Mouse (Mus musculus): ENCODE measurements around the gene Cdrt4.

Gene Cdrt4

DNA sequence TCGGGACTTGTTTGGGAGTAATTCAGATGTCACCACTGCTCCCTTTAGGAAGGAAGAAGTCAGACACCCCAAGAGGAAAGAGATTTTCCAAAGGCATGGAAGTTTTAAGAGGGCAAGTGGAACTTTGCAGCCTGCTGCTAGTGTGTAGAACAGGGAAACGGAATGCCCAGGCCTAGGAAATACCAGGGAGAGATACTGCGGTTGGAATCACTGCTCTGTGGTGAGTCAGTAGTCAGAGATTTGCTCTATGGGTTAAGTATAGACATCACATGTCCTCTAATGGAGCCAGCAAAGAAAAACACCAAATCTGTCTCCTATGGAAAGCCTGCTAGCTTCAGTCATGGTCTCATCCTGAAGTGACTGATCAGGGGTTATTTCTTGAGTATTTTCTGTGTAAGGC lies 10.8 kb upstream of the Cdrt4 start:
- DNase-seq (ENCODE audit: low spot score in 2 of 2) = no peak

GRCm38 (mm10) chr11:62943538-62943937 lies 7.5 kb upstream of the Cdrt4 start:
- DNase-seq (ENCODE audit: low spot score in 2 of 2) = no peak

DNA sequence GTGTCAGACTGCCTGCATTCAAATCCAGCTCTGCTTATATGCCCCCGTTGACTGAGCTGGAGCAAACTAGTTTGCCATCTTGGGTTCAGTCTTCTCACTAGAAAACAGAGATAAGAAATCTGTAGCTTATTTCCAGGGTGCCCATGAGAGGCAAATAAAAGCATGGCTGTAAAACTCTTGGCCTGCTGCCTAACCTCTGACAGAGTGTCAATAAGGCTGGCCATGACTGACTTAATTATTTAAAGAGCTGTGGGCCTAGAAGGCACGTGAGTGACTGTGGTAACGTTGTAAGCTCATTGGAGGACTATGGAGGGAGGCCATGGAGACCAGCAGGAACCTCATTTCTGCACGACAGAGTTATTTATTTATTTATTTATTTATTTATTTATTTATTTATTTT lies 5.5 kb upstream of the Cdrt4 start:
- no peak for DNase-seq (ENCODE audit: low spot score in 2 of 2)

DNA sequence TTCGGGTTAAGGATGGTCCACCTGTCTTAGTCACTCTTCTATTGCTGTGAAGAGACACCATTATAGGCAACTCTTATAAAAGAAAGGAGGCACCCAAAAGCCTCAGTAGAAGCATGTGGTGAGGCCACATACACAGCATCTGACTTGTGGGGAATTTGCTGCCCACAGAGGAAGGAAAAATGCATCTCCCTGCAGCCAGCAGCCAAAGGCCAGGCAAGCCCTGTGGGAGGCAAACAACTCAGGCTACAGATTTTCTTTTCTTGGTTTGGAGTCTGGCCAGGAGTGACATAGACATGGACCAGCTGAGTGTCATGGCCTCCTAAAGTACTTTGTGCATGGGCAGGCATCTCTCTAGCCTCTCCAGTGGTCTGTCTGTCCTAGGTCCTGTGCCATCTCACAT lies 1.4 kb upstream of the Cdrt4 start:
- DNase-seq (ENCODE audit: low spot score in 2 of 2) = no peak

GRCm38 (mm10) chr11:62954766-62955165 lies 3.8 kb downstream of the Cdrt4 start:
- DNase-seq (ENCODE audit: low spot score in 2 of 2) = no peak

GRCm38 (mm10) chr11:62955186-62955585 lies 4.2 kb downstream of the Cdrt4 start:
- no peak for DNase-seq (ENCODE audit: low spot score in 2 of 2)

- no peak for DNase-seq (ENCODE audit: low spot score in 2 of 2)
Measured at GRCm38 (mm10) chr11:62955776-62956175, 4.8 kb downstream of the Cdrt4 start.

DNA sequence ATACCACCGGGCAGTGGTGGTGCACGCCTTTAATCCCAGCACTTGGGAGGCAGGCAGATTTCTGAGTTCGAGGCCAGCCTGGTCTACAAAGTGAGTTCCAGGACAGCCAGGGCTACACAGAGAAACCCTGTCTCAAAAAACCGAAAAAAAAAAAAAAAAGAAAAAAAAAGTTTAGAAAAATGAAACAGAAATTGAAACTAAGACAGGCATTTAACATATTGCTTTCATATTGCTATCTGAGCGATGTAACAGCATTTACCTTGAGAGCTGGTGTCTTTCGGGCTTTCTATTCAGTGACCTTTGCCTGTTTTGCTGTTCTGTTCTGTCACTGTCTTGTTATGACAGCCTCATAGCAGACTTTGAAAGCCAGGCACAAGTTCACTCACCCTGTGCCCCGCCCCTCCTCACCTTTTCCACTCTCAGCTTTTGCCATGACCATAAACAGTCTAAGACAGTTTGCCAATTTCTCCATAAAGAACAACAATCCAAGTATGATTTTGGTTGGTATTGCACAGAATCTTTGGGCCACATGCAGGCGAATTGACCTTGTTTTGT lies 6.7 kb downstream of the Cdrt4 start:
- DNase-seq (ENCODE audit: low spot score in 2 of 2) = no peak

DNA sequence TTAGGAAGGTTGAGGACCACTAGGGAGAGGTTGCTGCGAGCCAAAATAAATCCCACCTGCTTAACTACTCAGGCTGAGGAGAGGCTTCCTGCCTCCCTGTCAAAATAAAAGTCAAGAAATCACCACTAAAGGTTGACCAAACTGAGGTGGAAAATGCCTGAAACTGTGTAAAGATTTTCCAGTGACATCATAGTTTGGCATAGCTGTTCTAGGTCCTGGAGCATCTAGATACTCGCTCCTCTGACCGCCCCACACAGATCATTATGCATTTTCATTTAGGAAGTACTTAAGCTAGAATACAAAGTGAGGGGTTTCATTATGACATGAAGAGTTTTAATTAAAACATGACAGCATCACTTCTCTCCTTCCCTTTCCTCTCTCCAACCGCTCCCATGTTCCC lies 12.3 kb downstream of the Cdrt4 start:
- no peak for DNase-seq (ENCODE audit: low spot score in 2 of 2)

DNA sequence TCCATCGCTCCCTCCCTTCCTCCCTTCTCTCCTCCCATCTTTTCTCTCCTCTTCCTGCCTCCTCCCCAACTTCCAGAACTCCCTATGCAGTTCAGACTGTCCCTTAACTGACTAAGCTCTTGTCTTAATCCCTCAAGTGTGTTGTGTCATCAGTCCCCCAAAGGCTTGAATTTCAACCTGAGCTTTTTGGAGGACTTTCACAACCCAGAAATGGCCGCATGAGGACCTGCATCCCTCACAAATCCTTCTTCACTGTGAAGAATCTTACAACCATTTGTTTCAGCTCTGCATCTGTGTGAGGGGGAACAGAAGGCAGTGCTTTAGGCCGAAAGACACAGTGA lies 15.4 kb downstream of the Cdrt4 start:
- no peak for DNase-seq (ENCODE audit: low spot score in 2 of 2)

GRCm38 (mm10) chr11:62966765-62967633 lies 16.0 kb downstream of the Cdrt4 start:
- DNase-seq (ENCODE audit: low spot score in 2 of 2) = no peak

- no peak for DNase-seq (ENCODE audit: low spot score in 2 of 2)
Measured at GRCm38 (mm10) chr11:62977176-62977575, 26.2 kb downstream of the Cdrt4 start.

DNA sequence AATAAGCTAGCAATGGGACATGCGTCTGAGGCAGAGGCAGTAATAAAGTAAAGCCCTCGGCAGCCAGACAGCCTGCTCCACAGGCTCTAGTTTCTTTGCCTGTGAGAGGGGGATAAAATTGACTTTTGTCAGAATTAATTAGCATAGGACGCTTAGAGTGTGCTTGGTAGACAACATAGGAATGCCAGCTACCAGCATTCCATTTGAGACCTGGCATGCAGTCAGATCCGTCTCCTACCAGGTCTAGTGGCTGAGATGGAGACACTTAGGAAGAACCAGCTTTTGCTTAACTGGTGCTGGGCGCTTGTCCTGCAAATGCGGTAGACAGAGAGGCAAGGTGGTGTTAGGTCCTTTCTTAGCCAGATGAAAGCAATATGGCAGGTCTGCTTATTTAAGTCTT lies 27.9 kb downstream of the Cdrt4 start:
- DNase-seq (ENCODE audit: low spot score in 2 of 2) = no peak

DNA sequence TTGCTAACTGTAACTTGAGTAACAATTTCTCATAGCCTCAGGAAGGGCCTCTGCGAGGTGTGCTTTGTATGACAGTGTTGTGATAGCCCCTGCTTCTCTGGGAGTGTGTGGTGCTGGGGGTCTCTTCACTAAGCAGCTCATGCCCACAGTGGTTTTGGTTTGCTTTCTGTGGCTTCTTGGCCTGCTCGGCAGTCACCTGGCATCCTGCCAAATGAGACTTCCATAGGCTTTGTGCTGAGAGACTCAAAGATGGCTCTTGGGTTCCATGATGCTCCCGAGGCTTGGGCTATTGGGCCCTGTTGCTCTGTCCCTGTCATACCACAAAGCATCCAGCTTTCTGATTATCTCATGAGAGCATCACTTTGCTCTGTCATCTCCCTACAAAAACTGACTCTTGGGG lies 30.7 kb downstream of the Cdrt4 start:
- DNase-seq (ENCODE audit: low spot score in 2 of 2) = no peak

- DNase-seq (ENCODE audit: low spot score in 2 of 2) = no peak
Measured at GRCm38 (mm10) chr11:62983793-62984192, 32.8 kb downstream of the Cdrt4 start.

DNA sequence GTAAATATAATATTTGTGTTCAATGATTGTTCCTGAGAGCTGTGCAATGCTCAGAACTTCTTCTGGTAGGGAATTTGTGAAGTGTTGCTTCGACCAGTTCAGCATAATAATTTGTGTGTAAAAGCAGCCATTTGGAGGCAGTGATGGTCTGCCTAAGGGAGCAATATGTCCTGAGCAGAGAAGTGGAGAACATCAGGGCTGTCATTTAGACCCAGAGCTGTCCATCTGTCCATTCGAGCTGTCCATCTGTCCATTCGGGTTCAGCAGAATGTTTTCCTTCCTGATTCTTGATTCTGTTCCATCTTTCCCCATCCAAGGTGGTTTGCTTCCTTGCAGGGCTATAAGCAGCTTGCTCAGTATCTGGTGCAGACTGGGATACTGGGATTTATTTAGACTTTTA lies 33.4 kb downstream of the Cdrt4 start:
- DNase-seq (ENCODE audit: low spot score in 2 of 2) = no peak

DNA sequence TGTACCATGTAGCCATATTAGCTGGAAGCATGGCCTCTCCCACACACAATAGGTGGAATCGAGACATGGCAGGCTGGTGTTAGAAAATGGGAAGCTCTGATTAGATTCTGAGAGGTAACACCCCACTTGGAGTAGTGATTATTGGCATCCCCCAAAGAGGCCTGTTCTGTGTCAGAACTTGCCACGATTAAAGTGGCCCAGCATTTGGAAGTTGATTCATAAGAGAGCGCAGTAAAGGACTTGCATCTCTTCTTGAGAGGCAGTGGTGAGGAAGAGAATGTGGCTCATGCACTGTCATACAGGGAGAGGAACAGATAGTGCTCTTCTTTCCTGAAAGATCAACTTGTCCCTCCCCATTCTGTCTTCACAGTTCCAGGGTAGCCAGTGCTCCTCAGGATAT lies 34.1 kb downstream of the Cdrt4 start:
- DNase-seq (ENCODE audit: low spot score in 2 of 2) = no peak

DNA sequence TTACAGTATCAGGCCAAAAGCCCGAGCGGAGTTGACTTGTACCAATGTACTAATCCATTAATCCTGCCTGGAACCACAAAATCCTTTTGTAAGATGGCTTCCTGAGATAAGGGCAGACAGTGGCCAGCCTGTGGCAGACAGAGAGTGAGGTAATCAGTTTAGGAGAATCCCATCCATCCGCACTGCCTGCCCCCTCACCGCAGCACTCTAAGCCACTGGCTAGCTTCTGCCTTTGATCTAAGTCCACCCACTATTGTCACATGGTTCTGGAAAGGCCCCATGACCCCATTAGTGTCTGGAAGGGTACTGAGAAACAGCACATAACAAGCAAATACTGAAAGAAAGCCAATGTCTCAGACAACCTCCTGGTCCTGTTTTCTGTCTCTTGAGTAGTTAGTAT lies 35.6 kb downstream of the Cdrt4 start:
- DNase-seq (ENCODE audit: low spot score in 2 of 2) = no peak

- DNase-seq (ENCODE audit: low spot score in 2 of 2) = no peak
Measured at GRCm38 (mm10) chr11:62990150-62990685, 39.2 kb downstream of the Cdrt4 start.

DNA sequence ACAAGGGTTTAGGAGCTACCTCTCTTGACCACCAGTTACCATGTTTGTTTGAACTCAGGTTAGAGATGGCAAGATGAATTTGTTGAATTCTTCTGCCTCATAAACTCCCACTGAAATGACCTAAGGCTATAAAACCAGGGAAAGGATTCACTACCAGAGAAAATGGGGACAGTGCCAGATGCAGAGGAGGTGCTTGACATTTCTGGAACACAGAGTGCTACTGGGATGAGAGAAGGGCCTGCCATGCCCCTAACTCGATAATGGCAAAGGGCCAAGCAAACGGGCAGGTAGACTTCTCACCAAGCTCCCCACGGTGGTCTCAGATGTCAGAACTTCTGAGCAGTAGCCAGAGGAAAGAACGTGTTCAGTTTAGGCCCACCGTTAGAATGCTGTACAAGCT lies 39.8 kb downstream of the Cdrt4 start:
- DNase-seq (ENCODE audit: low spot score in 2 of 2) = no peak

DNA sequence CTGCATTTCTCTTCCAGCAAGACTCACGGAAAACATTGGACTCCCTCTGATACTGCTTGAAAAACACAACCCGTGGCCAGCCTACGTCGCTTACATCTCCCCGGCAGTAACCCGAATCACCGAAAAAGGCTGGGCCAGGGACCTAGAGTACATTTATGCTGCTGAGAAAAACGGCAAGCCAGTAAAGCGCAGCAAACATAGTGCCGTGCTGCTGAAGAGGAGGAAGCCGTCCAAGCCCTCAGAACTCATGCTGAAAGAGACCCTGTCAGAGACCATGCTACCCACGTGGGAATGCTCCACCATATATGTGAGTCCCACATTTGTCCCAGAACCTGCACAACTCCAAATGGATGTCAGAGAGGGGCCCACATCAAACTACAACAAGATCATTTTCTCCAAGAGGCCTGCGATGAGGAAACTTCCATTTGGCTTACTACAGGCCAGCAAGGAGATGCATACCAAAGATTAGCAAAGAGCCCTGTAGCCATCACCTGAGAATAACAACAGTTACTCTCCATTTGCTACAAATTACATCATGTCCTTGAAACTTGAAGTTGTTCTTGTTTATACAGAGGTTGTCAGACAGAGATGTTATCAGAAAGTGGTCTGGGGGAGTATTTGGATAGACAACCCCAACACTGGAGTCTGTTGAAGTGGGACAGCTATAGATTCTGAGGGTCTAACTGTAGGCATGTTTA lies 41.7 kb downstream of the Cdrt4 start:
- no peak for DNase-seq (ENCODE audit: low spot score in 2 of 2)

- DNase-seq (ENCODE audit: low spot score in 2 of 2) = no peak
Measured at GRCm38 (mm10) chr11:62995066-62995754, 44.2 kb downstream of the Cdrt4 start.
